Mouse (Mus musculus) megakaryocyte, embryonic 14.5 days (primary cell): ENCODE measurements at regions not wholly inside any gene's neighbourhood (a gene's known extent, or its start where the extent isn't known, plus 50 kb on each side); places are given as distances from the start of the nearest gene placed in this dataset.

Experiments
- H3K27me3 ChIP-seq: replicated peaks from 2 replicates; pipeline ENCODE3; 2012; ENCODE audit warnings: inconsistent platforms
- H3K36me3 ChIP-seq: replicated peaks from 2 replicates; pipeline ENCODE3; 2012; ENCODE audit warnings: low read length, inconsistent platforms, mixed read lengths
- H3K4me1 ChIP-seq: 2 replicates; pipeline ENCODE4 v1.6.1; 2012; ENCODE audit warnings: inconsistent platforms
- H3K4me3 ChIP-seq: replicated peaks from 2 replicates; pipeline ENCODE3; 2012; ENCODE audit warnings: moderate library complexity, mild to moderate bottlenecking, inconsistent platforms
- H3K9me3 ChIP-seq: 2 replicates; pipeline ENCODE4 v1.6.1; 2012; ENCODE audit warnings: inconsistent platforms
- FLI1 ChIP-seq: IDR thresholded peaks from 2 replicates; pipeline ENCODE4 v1.6.1; 2012; ENCODE audit warnings: low read length, inconsistent platforms, mixed read lengths
- GATA1 ChIP-seq: IDR thresholded peaks from 3 replicates; pipeline ENCODE4 v1.6.1; 2012; ENCODE audit warnings: mixed read lengths, low read length, inconsistent platforms, borderline replicate concordance

DNA sequence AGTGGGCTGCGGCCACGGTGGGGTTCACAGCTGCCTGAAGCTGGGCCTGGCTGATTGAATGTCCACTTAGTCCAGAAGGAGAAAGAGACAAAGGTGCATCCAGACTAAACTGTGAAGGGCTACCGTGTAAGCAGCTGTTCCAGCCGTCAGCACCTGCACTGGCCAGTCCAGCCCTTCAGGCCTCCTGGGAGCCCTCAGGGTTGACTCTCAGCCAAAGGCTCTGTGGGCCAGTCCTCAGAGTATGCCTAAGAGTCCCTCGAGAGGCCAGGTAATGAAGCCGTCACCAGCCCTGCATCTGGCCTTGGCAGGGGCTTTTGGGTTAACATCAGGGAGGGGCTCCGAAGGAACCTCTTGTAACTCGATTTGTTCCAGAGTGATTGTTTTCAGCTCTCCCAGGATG is 187.4 kb downstream of the Gpd2 start:
- Histone ChIP-seq H3K27me3 (no peaks in the 10 kb centered on the region), H3K36me3 (no peaks in the 10 kb centered on the region), H3K9me3 (peaks cover 15% of the 10 kb centered on the region), H3K4me3 (no peak overlapping the region), H3K4me1 (no peaks in the 10 kb centered on the region)
- TF ChIP-seq FLI1 (no peak), GATA1 (no peak)

DNA sequence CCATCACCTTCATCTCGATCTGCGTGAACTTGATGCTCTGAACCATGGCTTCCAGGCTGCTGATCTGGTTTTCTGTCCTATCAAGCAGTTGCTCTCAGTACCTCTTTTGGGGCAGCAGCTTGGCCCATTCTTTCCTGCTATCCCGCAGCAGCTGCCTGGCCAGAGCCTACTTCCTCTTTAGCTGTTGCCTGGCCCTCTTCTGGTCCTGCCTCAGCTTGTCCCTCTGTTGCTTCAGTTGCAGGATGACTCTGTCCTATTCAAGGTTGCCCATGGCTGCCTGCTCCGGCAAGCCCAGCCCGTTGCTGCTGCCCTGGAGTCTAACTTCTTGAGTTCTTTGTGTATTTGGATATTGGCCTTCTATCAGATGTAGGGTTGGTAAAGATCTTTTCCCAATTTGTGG is 188.0 kb downstream of the Gpd2 start:
- Histone ChIP-seq H3K4me3 (no peak overlapping the region), H3K27me3 (no peaks in the 10 kb centered on the region), H3K9me3 (peaks cover 10% of the 10 kb centered on the region), H3K4me1 (no peaks in the 10 kb centered on the region), H3K36me3 (no peaks in the 10 kb centered on the region)
- TF ChIP-seq FLI1, result no peak
- no peak for TF ChIP-seq GATA1

DNA sequence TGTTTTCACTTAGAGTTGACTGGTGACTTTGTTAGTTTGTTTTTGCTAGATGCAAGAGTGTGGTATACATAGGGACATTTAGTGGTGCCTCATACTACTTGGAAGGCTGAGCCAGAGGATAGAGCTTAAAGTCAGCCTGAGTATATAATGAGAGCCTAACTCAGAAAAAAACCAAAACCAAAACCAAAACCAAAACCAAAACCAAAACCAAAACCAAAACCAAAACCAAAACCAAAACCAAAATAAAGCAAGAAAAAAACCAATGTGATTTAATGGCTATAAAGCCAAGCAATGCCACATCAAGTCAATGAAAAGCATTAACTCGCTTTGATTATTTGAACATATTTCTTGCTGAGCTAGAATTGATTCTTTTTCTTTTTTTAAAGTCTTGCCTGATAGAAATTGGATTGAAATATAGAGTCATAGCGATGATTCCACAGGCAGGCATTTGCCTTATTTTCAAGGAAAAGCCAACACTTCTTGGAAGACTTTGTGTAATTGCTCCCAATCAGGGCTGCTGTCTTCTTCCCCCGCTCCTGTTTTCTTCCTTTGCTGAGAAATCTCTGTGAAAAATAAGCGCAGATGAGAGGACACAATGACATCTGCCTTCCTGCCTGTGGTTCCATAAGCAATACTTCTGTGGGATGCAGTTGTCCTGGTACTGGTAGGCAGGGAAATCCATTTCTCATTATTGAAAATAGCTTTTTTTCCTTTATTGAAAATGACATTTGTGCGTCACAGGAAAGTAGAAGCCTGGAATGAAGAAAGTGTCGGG is 213.7 kb downstream of the Gpd2 start:
- Histone ChIP-seq H3K27me3 (no peaks in the 10 kb centered on the region), H3K9me3 (peaks cover 8% of the 10 kb centered on the region), H3K4me3 (no peak overlapping the region), H3K36me3 (no peaks in the 10 kb centered on the region), H3K4me1 (no peaks in the 10 kb centered on the region)
- TF ChIP-seq FLI1, result no peak
- TF ChIP-seq GATA1, result no peak

DNA sequence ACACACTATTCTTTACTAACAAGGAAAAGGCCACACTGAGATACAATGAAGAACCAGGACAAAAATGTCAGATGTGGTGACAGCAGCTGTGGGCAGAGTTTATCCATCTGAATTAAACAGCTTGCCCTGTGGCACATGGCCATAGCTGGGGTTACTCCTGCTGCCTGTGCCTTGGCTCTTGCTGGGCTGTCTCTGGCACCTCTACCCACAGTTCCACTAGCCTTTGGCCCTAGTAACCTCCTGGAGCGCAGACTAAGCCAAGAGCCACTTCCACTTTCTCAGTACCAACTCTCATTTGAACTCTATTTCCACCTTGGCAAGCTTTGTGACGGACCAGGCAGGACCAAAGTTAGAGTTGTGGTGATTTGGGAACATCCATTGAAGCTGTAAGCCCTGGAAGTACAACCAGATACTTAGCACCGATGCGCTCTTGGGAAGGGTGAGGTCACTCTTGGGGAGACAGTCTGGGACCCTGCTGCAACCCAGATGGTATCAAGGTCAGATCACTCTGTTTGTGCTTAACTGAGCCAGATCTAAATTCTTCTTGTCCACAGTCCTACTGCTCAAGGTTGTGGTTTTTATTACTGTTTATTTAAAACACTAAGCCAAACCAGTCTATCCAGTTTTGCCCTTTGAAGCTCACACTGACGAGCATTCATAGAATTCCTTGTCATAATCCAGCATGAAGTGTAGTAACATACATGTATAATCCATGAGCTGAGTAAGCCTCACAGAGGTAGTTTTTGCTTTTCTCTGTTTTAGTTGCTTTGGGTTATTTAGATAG is 216.7 kb downstream of the Gpd2 start:
- no peaks in the 10 kb centered on the region for H3K36me3 ChIP-seq
- H3K4me3 ChIP-seq, result no peak overlapping the region
- TF ChIP-seq FLI1, result no peak
- TF ChIP-seq GATA1, result no peak
- no peaks in the 10 kb centered on the region for H3K27me3 ChIP-seq
- peaks cover 8% of the 10 kb centered on the region for H3K9me3 ChIP-seq
- no peaks in the 10 kb centered on the region for H3K4me1 ChIP-seq

DNA sequence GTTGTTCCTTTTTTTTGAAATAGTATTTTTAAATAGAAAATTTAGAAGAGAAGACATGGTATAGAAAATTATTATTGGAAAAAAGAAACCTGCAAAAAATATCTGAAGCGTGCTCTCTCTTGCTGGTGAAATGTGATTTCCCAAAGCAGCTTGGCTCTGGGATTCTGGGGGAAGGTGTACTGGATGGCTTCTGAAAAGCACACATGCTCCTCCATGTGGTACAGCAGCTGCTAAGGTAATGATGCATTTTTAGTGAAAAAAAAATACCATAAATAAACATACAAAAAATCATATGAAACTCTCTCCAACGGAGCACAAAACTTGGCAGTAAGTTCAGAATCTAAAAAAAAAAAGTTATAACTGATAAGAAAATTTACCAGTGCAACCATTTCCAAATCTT is 222.5 kb downstream of the Gpd2 start:
- no peaks in the 10 kb centered on the region for H3K36me3 ChIP-seq
- TF ChIP-seq GATA1 (no peak), FLI1 (no peak)
- H3K27me3 ChIP-seq, result no peaks in the 10 kb centered on the region
- no peaks in the 10 kb centered on the region for H3K4me1 ChIP-seq
- H3K4me3 ChIP-seq, result no peak overlapping the region
- no peaks in the 10 kb centered on the region for H3K9me3 ChIP-seq

DNA sequence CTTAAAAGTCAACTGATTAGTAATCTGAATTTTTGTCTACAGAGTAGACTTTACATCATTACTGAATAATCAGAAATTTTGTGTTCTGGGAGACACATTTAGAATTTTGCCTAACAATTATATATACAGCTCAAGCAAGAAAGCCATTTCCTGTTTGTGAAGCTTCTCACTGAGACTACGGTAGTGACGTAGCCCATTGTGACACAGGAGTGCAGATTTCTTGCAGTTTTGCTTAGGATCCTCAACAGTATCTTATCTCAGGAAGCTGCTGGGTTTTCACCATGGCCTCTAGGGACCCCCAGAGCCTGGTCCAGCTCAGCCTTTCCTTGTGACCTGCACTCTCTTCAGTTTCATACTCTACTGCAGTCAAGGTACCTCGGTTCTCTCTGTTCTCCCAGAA is 236.4 kb downstream of the Gpd2 start:
- Histone ChIP-seq H3K4me1 (no peaks in the 10 kb centered on the region), H3K36me3 (no peaks in the 10 kb centered on the region), H3K9me3 (no peaks in the 10 kb centered on the region), H3K4me3 (no peak overlapping the region), H3K27me3 (no peaks in the 10 kb centered on the region)
- no peak for TF ChIP-seq FLI1

DNA sequence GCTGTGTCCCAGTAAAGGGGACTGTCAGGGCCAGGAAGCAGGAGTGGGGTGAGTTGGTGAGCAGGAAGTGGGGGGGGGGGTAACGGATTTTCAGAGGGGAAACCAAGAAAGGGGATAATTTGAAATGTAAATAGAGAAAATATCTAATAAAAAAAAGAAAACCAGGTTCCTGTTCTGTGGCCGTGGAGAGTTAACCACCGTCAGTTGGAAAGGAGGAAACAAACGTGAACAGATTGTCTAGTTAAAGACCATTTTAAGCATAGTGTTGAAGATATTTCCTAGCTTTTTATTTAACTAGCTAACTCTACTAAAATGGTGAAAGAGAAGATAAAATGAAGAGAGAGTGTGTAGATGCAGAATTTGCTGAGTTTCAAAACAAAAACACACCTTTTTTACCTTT is 254.7 kb downstream of the Gpd2 start:
- H3K4me1 ChIP-seq, result no peaks in the 10 kb centered on the region
- no peak for TF ChIP-seq FLI1
- TF ChIP-seq GATA1, result no peak
- H3K9me3 ChIP-seq, result no peaks in the 10 kb centered on the region
- H3K4me3 ChIP-seq, result no peak overlapping the region
- H3K27me3 ChIP-seq, result no peaks in the 10 kb centered on the region
- H3K36me3 ChIP-seq, result no peaks in the 10 kb centered on the region

DNA sequence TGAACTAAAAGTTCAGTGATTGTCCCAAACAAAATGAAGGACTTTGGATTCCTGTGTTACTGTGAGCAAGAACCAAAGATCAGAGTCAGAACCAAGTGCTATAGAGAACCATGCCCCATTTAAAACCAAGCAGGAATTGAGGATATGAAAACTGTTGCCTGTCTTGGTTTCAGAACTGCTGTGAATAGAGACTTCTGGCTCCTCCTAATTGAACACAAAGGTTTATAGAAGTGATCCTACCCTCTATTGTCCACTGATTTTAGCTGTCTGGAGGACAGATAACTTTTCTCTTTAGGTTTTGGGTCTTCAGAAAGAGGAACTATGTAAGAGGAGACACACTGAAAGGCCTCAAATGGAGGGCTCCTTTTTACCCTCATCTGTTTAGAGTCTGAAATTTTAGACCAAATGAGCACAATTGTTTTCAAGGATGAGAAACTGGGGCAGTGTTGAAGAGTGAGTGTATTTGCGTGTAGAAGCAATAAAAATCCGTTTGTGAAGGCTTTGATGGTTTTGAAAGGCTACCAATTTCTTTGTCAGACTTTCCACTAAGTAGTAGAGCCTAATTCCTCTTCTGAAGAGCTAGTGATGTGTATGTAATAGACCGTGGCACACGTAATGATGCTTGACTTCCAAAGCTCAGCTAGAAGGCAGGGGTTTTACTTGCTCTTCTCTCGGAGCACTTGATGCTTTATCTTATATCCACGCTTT is 255.6 kb downstream of the Gpd2 start:
- no peaks in the 10 kb centered on the region for H3K36me3 ChIP-seq
- H3K4me3 ChIP-seq, result no peak overlapping the region
- no peak for TF ChIP-seq GATA1
- no peak for TF ChIP-seq FLI1
- H3K4me1 ChIP-seq, result no peaks in the 10 kb centered on the region
- H3K9me3 ChIP-seq, result no peaks in the 10 kb centered on the region
- no peaks in the 10 kb centered on the region for H3K27me3 ChIP-seq

DNA sequence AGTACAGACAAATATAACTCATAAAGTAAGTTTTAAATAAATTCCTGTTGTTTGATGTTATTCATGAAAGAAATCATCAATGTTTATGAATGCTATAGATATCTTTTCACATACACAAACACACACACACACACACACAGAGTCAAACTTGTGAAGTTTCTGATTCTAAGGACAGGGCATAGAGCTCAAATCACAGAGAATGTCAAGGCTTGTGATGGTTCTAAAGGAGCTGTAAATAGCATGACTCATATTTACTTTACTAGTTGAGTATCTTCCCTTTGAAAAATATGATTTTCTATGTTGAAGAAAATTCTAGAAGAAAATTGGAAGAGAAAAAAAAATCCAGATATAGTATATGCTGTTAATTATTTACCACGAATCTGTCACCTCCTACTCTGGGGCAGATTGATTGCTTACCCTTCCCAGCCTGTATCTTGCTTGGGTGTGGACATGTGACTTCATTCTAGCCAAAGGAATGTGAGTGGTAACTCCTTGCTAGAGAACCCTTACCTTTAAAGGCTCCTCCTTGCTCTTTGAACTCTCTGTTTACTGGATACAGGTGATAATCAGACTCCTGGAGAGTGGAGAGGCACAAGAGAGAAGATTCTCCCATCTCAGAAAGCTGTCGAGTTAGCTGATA is 259.0 kb downstream of the Gpd2 start:
- H3K9me3 ChIP-seq, result no peaks in the 10 kb centered on the region
- no peaks in the 10 kb centered on the region for H3K4me1 ChIP-seq
- H3K27me3 ChIP-seq, result no peaks in the 10 kb centered on the region
- TF ChIP-seq GATA1, result no peak
- no peak for TF ChIP-seq FLI1
- H3K4me3 ChIP-seq, result no peak overlapping the region
- H3K36me3 ChIP-seq, result no peaks in the 10 kb centered on the region

DNA sequence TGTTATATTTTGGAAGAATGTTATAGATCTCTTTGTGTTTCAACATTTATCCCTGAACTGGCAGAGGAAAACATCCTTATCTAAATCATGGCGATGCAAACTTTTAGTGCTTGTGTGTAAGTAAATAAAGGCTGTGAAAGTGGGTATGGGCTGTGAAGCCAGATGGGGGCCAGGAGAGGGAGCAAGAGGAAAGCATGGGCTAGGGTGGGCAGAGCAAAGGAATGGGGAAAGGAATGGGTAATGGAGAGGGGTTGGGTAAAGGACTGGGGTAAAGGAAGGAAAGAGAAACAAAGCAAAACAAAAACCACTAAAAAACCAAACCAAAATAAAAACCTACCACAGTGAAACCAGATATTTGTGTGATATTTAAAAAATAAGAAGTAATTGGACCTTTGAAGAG is 260.5 kb downstream of the Gpd2 start:
- no peak overlapping the region for H3K4me3 ChIP-seq
- no peaks in the 10 kb centered on the region for H3K4me1 ChIP-seq
- H3K27me3 ChIP-seq, result no peaks in the 10 kb centered on the region
- no peaks in the 10 kb centered on the region for H3K9me3 ChIP-seq
- TF ChIP-seq GATA1, result no peak
- no peak for TF ChIP-seq FLI1
- H3K36me3 ChIP-seq, result no peaks in the 10 kb centered on the region
